14 mouse cellular contexts compared by ENCODE assay signal in the genomic region with DNA sequence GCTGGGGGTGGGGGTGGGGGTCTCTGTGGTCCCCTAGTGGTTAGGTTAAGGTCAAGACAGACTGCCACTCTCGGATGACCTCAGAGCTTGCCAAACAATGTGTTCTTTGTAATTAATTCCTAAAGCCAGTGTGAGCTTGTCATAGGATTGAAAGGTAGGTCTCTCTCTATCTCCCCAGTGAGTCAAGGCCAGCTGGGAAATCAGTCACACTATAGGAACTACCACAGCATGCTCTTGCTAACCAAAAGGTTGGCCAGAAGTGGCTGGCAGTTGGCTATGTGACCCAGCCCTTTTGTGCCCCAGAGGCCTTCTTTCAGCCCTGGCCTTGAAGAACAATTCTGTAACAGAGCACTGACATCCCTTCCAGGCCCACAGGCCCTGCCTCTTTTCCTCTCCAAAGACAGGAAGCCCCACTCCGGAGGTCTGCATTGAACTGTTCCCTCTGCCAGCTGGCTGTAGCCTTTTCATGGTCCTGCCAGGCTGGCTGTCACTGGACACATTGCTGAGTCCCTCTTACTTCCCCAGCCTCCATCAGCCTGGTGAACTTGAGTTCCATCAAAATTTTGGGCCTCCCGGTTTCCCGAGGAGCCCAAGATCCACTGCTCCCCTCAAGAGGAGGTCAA.
DNase-seq lines count a peak whose midpoint lies in the region; ATAC-seq and TF ChIP-seq lines count a peak whose summit lies in the region.
"Had no signal": no experiment of that assay in that cellular context is flagged by ENCODE, and none has a peak within 500 bp of the region (broad histone marks: within the 10 kb centered on the region; RNA-seq: fewer than 3 reads in every experiment).

No protein-coding gene starts in this region.

- H3K27me3 ChIP-seq in forebrain, embryonic 12.5 days: no peaks in the 10 kb centered on the region
- H3K27me3 ChIP-seq in forebrain, embryonic 15.5 days: no peaks in the 10 kb centered on the region
- H3K27me3 ChIP-seq in kidney, embryonic 16.5 days (ENCODE audit: insufficient read depth, low read length): no peaks in the 10 kb centered on the region
- H3K27me3 ChIP-seq in midbrain, postnatal 0 days (ENCODE audit: insufficient read depth, low read length): no peaks in the 10 kb centered on the region
- H3K27me3 ChIP-seq in midbrain, embryonic 11.5 days (ENCODE audit: control insufficient read depth, insufficient read depth, low read length): no peaks in the 10 kb centered on the region
- no peaks in the 10 kb centered on the region for H3K27me3 ChIP-seq in hindbrain, embryonic 16.5 days (replicated peaks; ENCODE audit: control insufficient read depth, insufficient read depth, low read length)
- H3K27me3 ChIP-seq: heart, embryonic 13.5 days; limb, embryonic 13.5 days; neural tube, embryonic 12.5 days had no signal

- H3K4me2 ChIP-seq in forebrain, embryonic 12.5 days: no peak overlapping the region
- H3K4me2 ChIP-seq in forebrain, embryonic 15.5 days (replicated peaks): no peak overlapping the region
- H3K4me2 ChIP-seq in kidney, embryonic 16.5 days (replicated peaks; ENCODE audit: low read depth, low read length): no peak overlapping the region
- no peak overlapping the region for H3K4me2 ChIP-seq in midbrain, postnatal 0 days (ENCODE audit: low read depth, low read length, poor library complexity, severe bottlenecking)
- no peak overlapping the region for H3K4me2 ChIP-seq in midbrain, embryonic 11.5 days
- H3K4me2 ChIP-seq in hindbrain, embryonic 16.5 days (ENCODE audit: low read length): no peak overlapping the region
- H3K4me2 ChIP-seq: heart, embryonic 13.5 days; limb, embryonic 13.5 days; neural tube, embryonic 12.5 days had no signal

- no peaks in the 10 kb centered on the region for H3K9me3 ChIP-seq in forebrain, embryonic 12.5 days
- no peaks in the 10 kb centered on the region for H3K9me3 ChIP-seq in forebrain, embryonic 15.5 days
- no peaks in the 10 kb centered on the region for H3K9me3 ChIP-seq in kidney, embryonic 16.5 days (ENCODE audit: low read length)
- no peaks in the 10 kb centered on the region for H3K9me3 ChIP-seq in midbrain, postnatal 0 days (ENCODE audit: low read length)
- H3K9me3 ChIP-seq in midbrain, embryonic 11.5 days (ENCODE audit: control insufficient read depth, low read length): no peaks in the 10 kb centered on the region
- H3K9me3 ChIP-seq in hindbrain, embryonic 16.5 days (ENCODE audit: control insufficient read depth, low read length): no peaks in the 10 kb centered on the region
- H3K9me3 ChIP-seq: heart, embryonic 13.5 days; limb, embryonic 13.5 days; neural tube, embryonic 12.5 days had no signal

- 0 out of 2 replicates have a peak overlapping the region, but pooled peaks have one; percentile 19 for H3K27ac ChIP-seq in forebrain, embryonic 12.5 days
- H3K27ac ChIP-seq in forebrain, embryonic 15.5 days (replicated peaks): no peak overlapping the region
- H3K27ac ChIP-seq in kidney, embryonic 16.5 days (ENCODE audit: low read length): no peak overlapping the region
- no peak overlapping the region for H3K27ac ChIP-seq in midbrain, postnatal 0 days (ENCODE audit: low read depth, low read length)
- H3K27ac ChIP-seq in midbrain, embryonic 11.5 days (ENCODE audit: low read depth, low read length): no peak overlapping the region
- no peak overlapping the region for H3K27ac ChIP-seq in hindbrain, embryonic 16.5 days (ENCODE audit: low read depth, low read length)
- H3K27ac ChIP-seq: heart, embryonic 13.5 days; limb, embryonic 13.5 days; neural tube, embryonic 12.5 days had no signal

- H3K4me1 ChIP-seq in forebrain, embryonic 12.5 days: peaks cover 48% of the 10 kb centered on the region
- peaks cover 36% of the 10 kb centered on the region for H3K4me1 ChIP-seq in forebrain, embryonic 15.5 days
- no peaks in the 10 kb centered on the region for H3K4me1 ChIP-seq in kidney, embryonic 16.5 days (ENCODE audit: insufficient read depth, low read length)
- H3K4me1 ChIP-seq in midbrain, postnatal 0 days (ENCODE audit: insufficient read depth, low read length): peaks cover 9% of the 10 kb centered on the region
- H3K4me1 ChIP-seq in midbrain, embryonic 11.5 days (ENCODE audit: control insufficient read depth, insufficient read depth, low read length): peaks cover 18% of the 10 kb centered on the region
- H3K4me1 ChIP-seq in hindbrain, embryonic 16.5 days (ENCODE audit: control insufficient read depth, insufficient read depth, low read depth, low read length): peaks cover 28% of the 10 kb centered on the region

- WGBS in forebrain, embryonic 12.5 days: 81% methylated on average over 4 of the region's 4 CpGs
- 77% methylated on average over 4 of the region's 4 CpGs for WGBS in forebrain, embryonic 15.5 days
- WGBS in kidney, embryonic 16.5 days: 77% methylated on average over 4 of the region's 4 CpGs
- 64% methylated on average over 4 of the region's 4 CpGs for WGBS in midbrain, postnatal 0 days
- 62% methylated on average over 4 of the region's 4 CpGs for WGBS in midbrain, embryonic 11.5 days
- WGBS in hindbrain, embryonic 16.5 days: 54% methylated on average over 4 of the region's 4 CpGs

- no peak for TF ChIP-seq CTCF in midbrain, postnatal 0 days (IDR thresholded peaks at IDR 0.05)

- ATAC-seq in forebrain, embryonic 12.5 days (ENCODE audit: low FRiP score): no peak
- no peak for ATAC-seq in forebrain, embryonic 15.5 days (replicated peaks)
- no peak for ATAC-seq in kidney, embryonic 16.5 days (ENCODE audit: low FRiP score, low TSS enrichment)
- no peak for ATAC-seq in midbrain, postnatal 0 days (ENCODE audit: low FRiP score)
- ATAC-seq in midbrain, embryonic 11.5 days (ENCODE audit: low FRiP score): no peak; the same call in 1 of the 2 replicates
- ATAC-seq in hindbrain, embryonic 16.5 days: peak; percentile 17; the same call in 1 of the 2 replicates
- ATAC-seq: CD4-positive, CD25-positive, alpha-beta regulatory T cell, adult 4 months; inflammation-experienced regulatory T-cells, adult 6 months had no signal

- H3K36me3 ChIP-seq in forebrain, embryonic 12.5 days (replicated peaks): peaks cover 11% of the 10 kb centered on the region; the same call in 1 of the 2 replicates
- H3K36me3 ChIP-seq in forebrain, embryonic 15.5 days: no peaks in the 10 kb centered on the region; the same call in 1 of the 2 replicates
- peaks cover 6% of the 10 kb centered on the region; the same call in 1 of the 2 replicates for H3K36me3 ChIP-seq in kidney, embryonic 16.5 days (ENCODE audit: insufficient read depth, low read length)
- peaks cover 12% of the 10 kb centered on the region for H3K36me3 ChIP-seq in midbrain, postnatal 0 days (ENCODE audit: insufficient read depth, low read length)
- H3K36me3 ChIP-seq in midbrain, embryonic 11.5 days (ENCODE audit: control insufficient read depth, insufficient read depth, low read length): no peaks in the 10 kb centered on the region
- peaks cover 9% of the 10 kb centered on the region; the same call in 1 of the 2 replicates for H3K36me3 ChIP-seq in hindbrain, embryonic 16.5 days (ENCODE audit: control insufficient read depth, insufficient read depth, low read length)

- H3K9ac ChIP-seq in forebrain, embryonic 12.5 days: no peak overlapping the region
- H3K9ac ChIP-seq in forebrain, embryonic 15.5 days (replicated peaks): no peak overlapping the region
- H3K9ac ChIP-seq in kidney, embryonic 16.5 days (replicated peaks; ENCODE audit: low read length): no peak overlapping the region
- no peak overlapping the region for H3K9ac ChIP-seq in midbrain, postnatal 0 days (replicated peaks; ENCODE audit: low read length, poor library complexity, severe bottlenecking)
- H3K9ac ChIP-seq in midbrain, embryonic 11.5 days (ENCODE audit: low read length): no peak overlapping the region
- H3K9ac ChIP-seq in hindbrain, embryonic 16.5 days (ENCODE audit: low read depth, low read length): no peak overlapping the region
- H3K9ac ChIP-seq: heart, embryonic 13.5 days; limb, embryonic 13.5 days; neural tube, embryonic 12.5 days had no signal

- peak; percentile 50 for DNase-seq in kidney, postnatal 14 days
- DNase-seq in midbrain, postnatal 0 days (ENCODE audit: low spot score): peak; percentile 57
- DNase-seq in midbrain, embryonic 11.5 days (ENCODE audit: low spot score, missing footprints): no peak
- no peak for DNase-seq in adipocyte (ENCODE audit: low spot score)
- DNase-seq: lung, adult 2 months had no signal

- H3K4me3 ChIP-seq in forebrain, embryonic 12.5 days (replicated peaks): no peak overlapping the region
- no peak overlapping the region for H3K4me3 ChIP-seq in forebrain, embryonic 15.5 days
- H3K4me3 ChIP-seq in kidney, embryonic 16.5 days (ENCODE audit: low read length): no peak overlapping the region
- H3K4me3 ChIP-seq in midbrain, postnatal 0 days (ENCODE audit: low read depth, low read length): no peak overlapping the region
- no peak overlapping the region for H3K4me3 ChIP-seq in midbrain, embryonic 11.5 days (ENCODE audit: low read depth, low read length)
- no peak overlapping the region for H3K4me3 ChIP-seq in hindbrain, embryonic 16.5 days (ENCODE audit: low read length)
- H3K4me3 ChIP-seq: heart, embryonic 13.5 days; limb, embryonic 13.5 days; neural tube, embryonic 12.5 days had no signal

Comparison
In these comparisons a context has a peak if more than half of its experiments do, and no peak if none do; other contexts are left out.
1. DNase-seq: peak in kidney, postnatal 14 days (single experiment) and midbrain, postnatal 0 days (single experiment); none in midbrain, embryonic 11.5 days (single experiment) and adipocyte (single experiment).